Mouse (Mus musculus) embryonic facial prominence, embryonic 12.5 days (tissue): ENCODE measurements around the gene C5ar2. TPM values are rescaled to one million over a fixed set of nuclear protein-coding genes. Genes with fewer than 3 reads are reported as not detected.

Experiments
- ATAC-seq: fragments of 200-750 bp; cut with Nextera tagmentation; 2 replicates; pipeline ENCODE4 v1.8.0; 2017; ENCODE audit not compliant: insufficient number of reproducible peaks, insufficient read depth, low FRiP score, low TSS enrichment
- H3K27ac ChIP-seq: fragments of 300-500 bp; sonication (generic); 2 replicates; pipeline ENCODE4 v1.5.1; 2016; ENCODE audit warnings: mild to moderate bottlenecking
- H3K27me3 ChIP-seq: fragments of 300-500 bp; sonication (generic); 2 replicates; pipeline ENCODE4 v1.6.1; 2016; ENCODE audit warnings: mild to moderate bottlenecking, moderate library complexity
- H3K36me3 ChIP-seq: fragments of 300-500 bp; sonication (generic); 2 replicates; pipeline ENCODE4 v1.6.1; 2016; ENCODE audit warnings: mild to moderate bottlenecking
- H3K4me1 ChIP-seq: fragments of 300-500 bp; sonication (generic); 2 replicates; pipeline ENCODE4 v1.6.1; 2016
- H3K4me2 ChIP-seq: fragments of 300-500 bp; sonication (generic); replicated peaks from 2 replicates; pipeline ENCODE4 v1.6.1; 2016; ENCODE audit warnings: mild to moderate bottlenecking, moderate library complexity
- H3K4me3 ChIP-seq: fragments of 300-500 bp; sonication (generic); 2 replicates; pipeline ENCODE4 v1.5.1; 2016; ENCODE audit warnings: mild to moderate bottlenecking
- H3K9ac ChIP-seq: fragments of 300-500 bp; sonication (generic); 2 replicates; pipeline ENCODE4 v1.6.1; 2016; ENCODE audit warnings: mild to moderate bottlenecking, moderate library complexity
- H3K9me3 ChIP-seq: fragments of 300-500 bp; sonication (generic); 2 replicates; pipeline ENCODE4 v1.6.1; 2016; ENCODE audit warnings: mild to moderate bottlenecking, moderate library complexity
- WGBS: fragments of 180-500 bp; shearing (Covaris S2); methylation state at CpG from one replicate; pipeline ENCODE4 v1.1.7; 2016; 5-methylcytosine and 5-hydroxymethylcytosine counted together
- polyA plus RNA-seq: library from polyadenylated mRNA; unstranded; fragments of >200 nt; fragmentation: Nextera tagmentation; extraction: Ambion mirVana; gene quantifications from 2 replicates; pipeline ENCODE4 v1.2.1, GENCODE M21; 2016

C5ar2 gene
- polyA plus RNA-seq, 1 experiment from 2014 or later: not detected

DNA sequence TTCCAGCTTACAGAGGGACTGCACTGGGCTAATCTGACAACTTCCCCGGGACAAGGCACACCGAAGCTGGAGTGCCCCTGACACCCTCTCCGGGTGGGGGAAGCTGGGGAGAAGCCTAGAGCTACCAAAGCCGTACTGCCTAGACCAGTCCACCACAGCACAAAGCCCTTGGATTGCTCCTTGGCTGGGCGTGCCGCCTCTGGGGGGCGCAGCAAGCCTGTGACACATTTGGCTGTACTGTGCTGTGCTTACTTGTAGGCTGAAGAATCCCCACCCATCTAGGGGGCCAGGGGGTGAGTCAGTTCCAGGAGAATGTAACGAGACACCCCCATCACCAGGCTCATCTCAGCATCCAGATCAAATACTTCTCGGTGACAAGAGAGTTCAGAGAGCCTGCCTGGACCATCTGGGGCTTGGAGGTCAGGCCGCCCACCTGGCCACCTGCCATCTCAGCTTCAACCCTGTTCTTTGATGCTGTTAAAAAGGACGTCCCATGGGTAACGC is 33.0 kb downstream of the C5ar2 start:
- Histone ChIP-seq H3K9me3 (no peaks in the 10 kb centered on the region), H3K27ac (no peak overlapping the region), H3K4me2 (no peak overlapping the region), H3K4me3 (no peak overlapping the region), H3K9ac (no peak overlapping the region), H3K4me1 (no peaks in the 10 kb centered on the region), H3K36me3 (peaks cover 73% of the 10 kb centered on the region), H3K27me3 (no peaks in the 10 kb centered on the region)
- ATAC-seq: no peak
- 72% methylated on average over 12 of the region's 12 CpGs for WGBS

DNA sequence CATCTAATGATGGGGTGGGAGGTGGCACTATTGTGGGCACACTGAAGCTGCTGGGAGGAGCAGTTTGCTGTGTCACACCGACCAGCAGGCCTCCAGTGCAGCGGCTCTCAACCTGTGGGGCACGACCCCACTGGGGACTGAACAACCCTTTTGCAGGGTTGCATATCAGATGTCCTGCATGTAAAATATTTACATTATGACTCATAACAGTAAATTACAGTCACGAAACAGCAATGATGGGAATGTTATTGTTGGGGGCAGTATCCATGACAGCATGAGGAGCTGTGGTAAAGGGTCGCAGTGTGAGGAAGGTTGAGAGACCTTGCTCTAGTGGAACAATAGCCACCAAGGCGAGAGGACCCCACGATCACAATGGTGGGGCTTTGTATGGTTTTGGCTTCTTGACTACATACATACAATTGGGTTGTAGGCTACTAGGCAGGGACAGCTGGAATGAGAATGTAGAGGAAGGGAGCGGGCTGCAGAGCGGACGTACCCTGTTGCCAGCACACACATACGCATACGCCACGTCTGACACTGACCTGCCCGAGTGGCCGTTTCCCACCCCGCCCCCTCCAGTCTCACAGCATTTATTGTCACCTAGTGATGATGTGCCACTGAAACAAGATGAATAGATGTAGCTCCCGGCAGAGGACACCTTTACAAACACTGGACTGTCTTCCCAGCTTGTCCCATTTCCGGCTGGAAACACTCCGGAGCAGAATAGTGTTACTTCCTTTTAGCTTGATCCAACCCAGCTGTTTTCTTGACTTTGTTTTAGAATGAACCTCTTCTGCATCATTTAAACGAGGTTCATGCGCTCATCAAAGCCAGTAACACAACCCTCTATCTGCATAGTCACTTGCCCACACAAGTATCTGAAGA is 34.9 kb downstream of the C5ar2 start:
- H3K27me3 ChIP-seq: no peaks in the 10 kb centered on the region
- no peak overlapping the region for H3K4me3 ChIP-seq
- H3K27ac ChIP-seq: no peak overlapping the region
- no peak overlapping the region for H3K9ac ChIP-seq
- ATAC-seq: no peak
- H3K4me1 ChIP-seq: no peaks in the 10 kb centered on the region
- H3K36me3 ChIP-seq: peaks cover 70% of the 10 kb centered on the region
- WGBS: 85% methylated on average over 21 of the region's 21 CpGs
- H3K9me3 ChIP-seq: no peaks in the 10 kb centered on the region
- no peak overlapping the region for H3K4me2 ChIP-seq

DNA sequence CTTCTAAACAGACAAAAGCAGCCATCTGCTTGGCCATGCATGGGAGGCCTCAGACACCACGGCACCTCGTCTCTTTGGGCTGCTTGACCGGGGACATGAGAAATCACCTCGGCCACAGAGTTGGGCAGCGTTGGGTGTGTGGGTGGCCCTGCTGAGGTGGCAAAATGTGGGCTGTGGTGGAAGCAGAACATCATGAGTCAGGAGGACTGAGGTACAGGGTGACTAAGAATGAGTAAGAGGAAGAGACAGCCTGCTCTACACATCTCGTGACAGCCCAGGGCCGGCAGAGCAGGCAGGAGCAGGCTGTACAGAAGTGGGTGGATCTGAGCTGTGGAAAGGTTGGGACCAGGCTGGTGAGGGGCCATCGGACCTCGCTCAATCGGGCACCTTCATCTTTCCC is 36.5 kb downstream of the C5ar2 start:
- H3K9ac ChIP-seq: no peak overlapping the region
- 83% methylated on average over 10 of the region's 10 CpGs for WGBS

DNA sequence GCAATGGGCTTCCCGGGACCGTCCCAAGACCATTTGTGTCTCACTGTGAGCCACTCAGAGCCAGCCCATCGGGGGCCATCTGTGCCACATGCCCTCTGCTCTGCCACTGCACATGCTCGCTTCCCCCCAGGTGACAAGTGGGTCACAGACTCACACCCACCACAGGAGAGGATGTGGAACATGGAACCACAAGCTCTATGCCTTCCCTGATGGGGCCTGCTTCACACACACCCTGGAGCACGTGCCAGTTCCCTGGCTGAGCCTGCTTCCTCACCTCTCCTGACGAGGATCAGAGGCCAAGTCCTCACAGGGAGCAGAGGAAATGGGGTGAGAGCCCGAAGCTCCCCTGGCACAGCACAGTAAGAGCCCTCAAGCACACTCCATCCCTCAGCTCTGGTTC is 36.9 kb downstream of the C5ar2 start:
- 88% methylated on average over 7 of the region's 7 CpGs for WGBS
- no peaks in the 10 kb centered on the region for H3K9me3 ChIP-seq
- no peaks in the 10 kb centered on the region for H3K4me1 ChIP-seq
- no peak overlapping the region for H3K4me3 ChIP-seq
- ATAC-seq: no peak
- H3K4me2 ChIP-seq: no peak overlapping the region
- H3K9ac ChIP-seq: no peak overlapping the region
- no peak overlapping the region for H3K27ac ChIP-seq
- H3K36me3 ChIP-seq: peaks cover 73% of the 10 kb centered on the region
- no peaks in the 10 kb centered on the region for H3K27me3 ChIP-seq

More for the DNA sequence above, 36.5 kb downstream of the C5ar2 start:
- H3K4me3 ChIP-seq: no peak overlapping the region
- H3K9me3 ChIP-seq: no peaks in the 10 kb centered on the region
- no peak overlapping the region for H3K4me2 ChIP-seq
- H3K27me3 ChIP-seq: no peaks in the 10 kb centered on the region
- H3K36me3 ChIP-seq: peaks cover 70% of the 10 kb centered on the region
- no peak for ATAC-seq
- no peak overlapping the region for H3K27ac ChIP-seq
- H3K4me1 ChIP-seq: no peaks in the 10 kb centered on the region

DNA sequence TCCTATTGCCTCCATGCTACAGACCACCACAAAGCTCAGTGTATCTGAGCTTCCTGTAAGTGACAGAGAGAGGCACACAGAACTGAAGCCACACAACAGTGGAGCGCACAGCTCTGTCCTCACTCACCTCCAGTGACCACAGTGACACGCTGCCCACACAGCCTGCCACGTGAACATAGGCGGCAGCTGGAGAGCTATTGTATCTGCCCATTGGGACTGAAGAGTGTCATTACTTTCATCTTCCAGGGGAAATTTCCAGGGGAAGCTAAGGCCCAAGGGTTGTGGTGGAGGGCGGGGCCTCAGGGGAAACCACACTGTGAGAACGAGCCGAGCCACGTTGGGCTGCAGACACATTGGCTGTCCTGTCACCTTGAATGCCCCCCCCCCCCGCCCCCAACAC is 39.2 kb downstream of the C5ar2 start:
- ATAC-seq: no peak
- 82% methylated on average over 9 of the region's 9 CpGs for WGBS
- Histone ChIP-seq H3K27ac (no peak overlapping the region), H3K4me2 (no peak overlapping the region), H3K9ac (no peak overlapping the region), H3K9me3 (no peaks in the 10 kb centered on the region), H3K4me3 (no peak overlapping the region), H3K4me1 (no peaks in the 10 kb centered on the region), H3K27me3 (no peaks in the 10 kb centered on the region), H3K36me3 (peaks cover 79% of the 10 kb centered on the region)

DNA sequence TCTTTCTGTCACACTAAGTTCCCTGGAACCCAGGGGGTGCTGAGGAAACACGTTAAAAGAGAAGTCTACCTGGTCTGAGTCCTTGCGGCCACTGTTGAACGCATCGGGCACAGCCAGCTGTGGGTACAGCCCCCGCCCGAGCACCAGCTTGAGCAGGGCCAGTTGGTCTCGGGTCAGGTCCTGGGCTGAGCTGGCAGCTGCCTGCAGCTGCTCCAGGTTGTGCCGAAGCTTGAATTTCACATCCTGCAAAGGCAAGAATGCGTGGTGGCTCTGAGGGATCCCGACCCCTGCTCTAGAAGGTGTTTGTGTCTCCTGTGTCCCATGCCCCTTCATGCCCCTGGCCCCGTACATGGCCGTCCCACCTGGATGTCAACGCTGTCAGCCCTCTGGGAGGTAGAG is 40.5 kb downstream of the C5ar2 start:
- no peaks in the 10 kb centered on the region for H3K4me1 ChIP-seq
- 88% methylated on average over 13 of the region's 13 CpGs for WGBS
- H3K4me3 ChIP-seq: no peak overlapping the region
- no peaks in the 10 kb centered on the region for H3K9me3 ChIP-seq
- H3K4me2 ChIP-seq: no peak overlapping the region
- H3K36me3 ChIP-seq: peaks cover 80% of the 10 kb centered on the region
- ATAC-seq: no peak
- no peaks in the 10 kb centered on the region for H3K27me3 ChIP-seq
- no peak overlapping the region for H3K27ac ChIP-seq
- H3K9ac ChIP-seq: no peak overlapping the region

DNA sequence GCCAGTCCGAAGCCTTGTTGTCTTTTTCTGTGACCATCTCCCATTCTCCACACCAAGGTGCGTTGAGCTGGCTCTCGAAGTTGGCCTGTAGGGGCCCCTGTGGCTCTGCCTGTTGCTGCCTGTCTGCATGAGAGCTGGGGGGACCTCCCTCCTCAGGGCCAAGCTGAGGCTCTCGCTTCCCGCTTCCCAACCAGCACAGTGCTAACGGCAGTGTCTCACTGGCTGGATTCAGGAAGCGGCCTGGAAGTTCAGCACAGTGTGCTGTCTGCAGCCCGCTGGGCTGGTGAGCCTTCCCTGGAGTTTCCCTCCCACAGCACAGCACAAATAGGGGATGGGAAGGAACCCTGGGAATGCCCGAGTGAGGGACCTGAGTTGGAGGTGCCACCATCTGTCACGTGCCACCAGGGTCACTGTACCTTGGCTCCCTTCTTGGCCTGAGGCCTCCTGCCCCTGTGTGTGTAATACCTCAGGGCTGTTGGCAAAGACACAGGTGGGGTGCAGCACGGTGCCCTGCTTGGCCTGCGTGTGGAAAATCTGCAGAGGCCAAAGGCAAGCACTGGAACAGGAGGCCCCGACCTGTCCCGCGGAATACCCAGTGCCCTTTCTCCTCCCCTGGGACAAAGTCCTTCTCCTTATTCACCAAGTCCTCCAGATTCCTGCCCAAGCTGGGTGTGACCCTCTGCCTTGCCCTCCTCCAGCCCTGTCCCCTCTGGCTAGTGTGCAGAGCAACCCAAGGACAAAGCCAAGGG is 41.0 kb downstream of the C5ar2 start:
- no peak overlapping the region for H3K4me2 ChIP-seq
- H3K27ac ChIP-seq: no peak overlapping the region
- 85% methylated on average over 15 of the region's 15 CpGs for WGBS
- no peaks in the 10 kb centered on the region for H3K4me1 ChIP-seq
- peaks cover 84% of the 10 kb centered on the region for H3K36me3 ChIP-seq
- no peaks in the 10 kb centered on the region for H3K27me3 ChIP-seq
- H3K9me3 ChIP-seq: no peaks in the 10 kb centered on the region
- H3K4me3 ChIP-seq: no peak overlapping the region
- no peak for ATAC-seq
- H3K9ac ChIP-seq: no peak overlapping the region

DNA sequence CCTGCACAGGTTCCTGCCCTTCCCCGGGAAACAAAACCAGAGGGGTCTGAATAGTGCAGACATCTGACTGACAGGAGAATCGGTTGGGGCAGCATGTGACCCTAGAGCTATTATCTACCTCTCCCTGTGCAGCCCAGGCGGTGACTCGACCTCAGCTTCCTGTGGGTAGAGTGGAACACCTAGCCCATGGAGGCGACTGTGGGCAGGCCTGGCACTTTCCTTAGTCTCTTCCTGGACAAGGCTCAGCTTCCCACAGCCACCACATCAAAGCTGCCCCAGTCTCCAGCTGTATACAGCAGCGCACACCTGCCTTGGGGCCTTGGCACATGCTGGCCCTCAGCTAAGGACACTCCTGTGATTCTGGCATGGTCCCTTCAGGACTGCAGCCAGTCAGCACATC is 42.8 kb downstream of the C5ar2 start:
- ATAC-seq: no peak

DNA sequence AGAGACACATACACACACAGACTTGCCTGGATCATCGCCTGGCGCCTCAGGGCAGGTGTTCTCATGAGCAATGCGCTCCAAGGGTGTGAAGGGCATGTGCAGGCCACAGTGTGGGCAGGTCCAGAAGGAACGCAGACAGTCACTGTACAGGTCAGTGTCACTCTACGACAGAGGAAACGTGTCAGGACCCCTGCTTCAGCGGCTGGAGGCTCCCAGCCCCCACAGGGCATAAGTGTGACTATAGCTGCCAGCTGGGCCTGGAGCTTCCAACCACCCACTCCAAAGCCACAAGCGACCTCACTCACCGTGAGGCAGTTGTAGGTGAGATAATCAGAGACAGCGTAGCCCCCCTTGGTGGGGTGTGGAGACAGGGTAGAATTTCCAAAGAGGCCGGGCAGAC is 45.4 kb downstream of the C5ar2 start:
- H3K27me3 ChIP-seq: no peaks in the 10 kb centered on the region
- no peak for ATAC-seq
- no peaks in the 10 kb centered on the region for H3K4me1 ChIP-seq
- no peak overlapping the region for H3K27ac ChIP-seq
- peaks cover 80% of the 10 kb centered on the region for H3K36me3 ChIP-seq
- H3K9me3 ChIP-seq: no peaks in the 10 kb centered on the region
- no peak overlapping the region for H3K9ac ChIP-seq
- H3K4me2 ChIP-seq: no peak overlapping the region
- WGBS: 87% methylated on average over 11 of the region's 11 CpGs
- H3K4me3 ChIP-seq: no peak overlapping the region

More for the DNA sequence above, 42.8 kb downstream of the C5ar2 start:
- Histone ChIP-seq H3K4me1 (no peaks in the 10 kb centered on the region), H3K27ac (no peak overlapping the region), H3K4me2 (no peak overlapping the region), H3K4me3 (no peak overlapping the region), H3K9ac (no peak overlapping the region), H3K9me3 (no peaks in the 10 kb centered on the region), H3K36me3 (peaks cover 88% of the 10 kb centered on the region), H3K27me3 (no peaks in the 10 kb centered on the region)
- 83% methylated on average over 6 of the region's 6 CpGs for WGBS

DNA sequence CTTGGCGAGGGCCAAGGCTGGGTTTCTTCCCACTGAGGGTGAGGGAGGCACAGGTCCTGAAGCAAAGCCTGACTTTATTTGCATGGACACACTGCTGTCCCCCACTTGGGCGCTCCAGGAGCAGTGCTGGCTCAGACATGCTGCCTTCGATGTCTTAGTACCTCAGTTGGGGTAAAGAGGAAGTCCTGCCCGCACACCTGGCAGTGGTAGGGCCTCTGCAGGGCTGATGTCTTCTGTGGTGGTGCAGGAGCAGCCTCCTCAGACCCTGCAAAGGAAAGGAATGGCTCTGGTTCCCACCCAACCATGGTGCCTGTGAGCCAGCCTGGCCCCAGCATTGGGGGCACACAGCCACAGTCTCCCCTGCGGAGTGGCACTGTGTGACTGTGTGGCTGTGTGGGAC is 46.8 kb downstream of the C5ar2 start:
- Histone ChIP-seq H3K27me3 (no peaks in the 10 kb centered on the region), H3K9me3 (no peaks in the 10 kb centered on the region), H3K9ac (no peak overlapping the region), H3K4me3 (no peak overlapping the region), H3K27ac (no peak overlapping the region), H3K4me1 (no peaks in the 10 kb centered on the region), H3K36me3 (peaks cover 67% of the 10 kb centered on the region), H3K4me2 (no peak overlapping the region)
- WGBS: 76% methylated on average over 5 of the region's 5 CpGs
- no peak; the same call in 1 of the 2 replicates for ATAC-seq

DNA sequence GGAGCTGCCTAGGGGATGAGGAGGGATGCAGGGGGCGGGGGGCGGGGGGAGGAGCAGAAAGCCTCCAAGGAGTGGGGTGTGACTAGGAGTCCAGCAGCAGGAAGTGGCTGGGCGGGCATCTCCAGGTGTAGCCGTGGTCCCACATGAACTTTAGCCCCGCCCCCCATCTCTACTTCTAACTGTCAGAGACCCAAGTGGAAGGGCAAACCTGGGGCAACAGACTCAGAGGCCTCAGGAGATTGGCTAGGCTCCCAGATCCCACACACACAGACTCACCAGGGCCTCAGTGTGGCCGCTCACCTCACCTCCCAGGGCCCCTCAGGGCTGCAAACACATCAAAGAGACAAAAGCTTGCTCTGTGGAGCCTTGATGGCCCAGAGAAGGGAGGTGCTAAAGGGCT is 47.3 kb downstream of the C5ar2 start:
- 61% methylated on average over 5 of the region's 6 CpGs for WGBS
- H3K4me3 ChIP-seq: no peak overlapping the region
- H3K36me3 ChIP-seq: peaks cover 61% of the 10 kb centered on the region
- H3K4me2 ChIP-seq: no peak overlapping the region
- no peak overlapping the region for H3K9ac ChIP-seq
- ATAC-seq: no peak
- no peaks in the 10 kb centered on the region for H3K4me1 ChIP-seq
- no peak overlapping the region for H3K27ac ChIP-seq
- H3K27me3 ChIP-seq: no peaks in the 10 kb centered on the region
- H3K9me3 ChIP-seq: no peaks in the 10 kb centered on the region

DNA sequence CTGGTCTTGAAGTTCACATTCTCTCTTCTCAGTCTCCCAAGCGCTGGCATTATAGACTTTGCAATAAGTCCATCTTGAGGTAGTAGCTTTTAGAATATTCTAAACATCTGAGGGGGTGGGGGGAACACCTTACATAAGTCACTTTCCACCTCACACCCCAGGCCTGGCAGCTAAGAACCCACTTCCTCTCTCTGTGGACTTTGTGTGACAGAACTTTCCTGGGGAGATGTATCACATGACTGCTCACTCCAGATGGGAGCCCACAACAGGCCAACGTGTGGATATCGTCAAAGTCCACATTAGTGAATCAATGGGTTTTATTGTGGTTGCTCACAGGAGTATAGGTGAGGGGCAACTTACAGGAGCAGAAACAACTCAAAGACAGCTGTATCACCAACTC is 50.3 kb downstream of the C5ar2 start:
- ATAC-seq: no peak
- WGBS: 54% methylated on average over 3 of the region's 3 CpGs
- Histone ChIP-seq H3K9me3 (no peaks in the 10 kb centered on the region), H3K4me3 (no peak overlapping the region), H3K4me1 (no peaks in the 10 kb centered on the region), H3K9ac (no peak overlapping the region), H3K36me3 (peaks cover 33% of the 10 kb centered on the region), H3K27me3 (no peaks in the 10 kb centered on the region), H3K4me2 (no peak overlapping the region), H3K27ac (no peak overlapping the region)
